Mouse (Mus musculus): Measurements from ENCODE around the gene Rbm3. TPM values are rescaled to one million over a fixed set of nuclear protein-coding genes. Genes with fewer than 3 reads are reported as not detected.
"Not testable (repeated sequence)": the region's sequence is repeated elsewhere in the genome, so short reads cannot be mapped to it uniquely, and the experiment has no call there.

Rbm3 gene
- polyA plus RNA-seq, 1 experiment from 2014 or later: 357 TPM

GRCm38 (mm10) chrX:8101017-8101416 is 44.7 kb downstream of the Rbm3 start:
- H3K9ac ChIP-seq (replicated peaks; ENCODE audit: low read depth, low read length): no peak overlapping the region
- H3K36me3 ChIP-seq (ENCODE audit: control insufficient read depth, insufficient read depth): no peaks in the 10 kb centered on the region
- peak overlapping the region; percentile 87 for H3K27ac ChIP-seq (ENCODE audit: low read length)
- H3K4me1 ChIP-seq (replicated peaks; ENCODE audit: control insufficient read depth, insufficient read depth, low read length): peaks cover 5% of the 10 kb centered on the region; the same call in 1 of the 2 replicates
- peak overlapping the region; percentile 9 for H3K4me2 ChIP-seq (ENCODE audit: low read length)
- H3K4me3 ChIP-seq (replicated peaks; ENCODE audit: low read length): no peak overlapping the region
- no peaks in the 10 kb centered on the region for H3K27me3 ChIP-seq (replicated peaks; ENCODE audit: control insufficient read depth, insufficient read depth, low read length)
- ATAC-seq: peak; percentile 62
- H3K9me3 ChIP-seq (ENCODE audit: control insufficient read depth, low read length): no peaks in the 10 kb centered on the region
- 9% methylated on average over 3 of the region's 3 CpGs for WGBS

DNA sequence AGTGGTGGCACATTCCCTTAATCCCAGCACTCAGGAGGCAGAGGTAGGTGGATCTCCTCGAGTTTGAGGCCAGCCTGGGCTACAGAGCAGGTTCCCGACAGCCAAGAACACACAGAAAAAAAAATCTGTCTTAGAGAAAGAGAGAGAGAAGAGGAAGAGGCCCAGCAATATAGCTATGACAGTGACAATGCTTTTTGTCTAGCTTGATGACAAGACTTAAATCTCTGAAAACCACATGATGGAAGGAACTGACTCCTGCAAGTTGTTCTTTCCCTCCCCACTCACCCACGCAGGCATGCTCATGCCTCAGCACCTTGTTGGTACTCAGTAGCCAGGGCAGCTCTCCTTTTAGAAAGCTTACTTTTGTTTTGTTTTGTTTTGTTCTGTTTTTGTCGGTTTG is 46.2 kb downstream of the Rbm3 start:
- no peaks in the 10 kb centered on the region for H3K27me3 ChIP-seq (replicated peaks; ENCODE audit: control insufficient read depth, insufficient read depth, low read length)
- no peaks in the 10 kb centered on the region for H3K36me3 ChIP-seq (ENCODE audit: control insufficient read depth, insufficient read depth)
- no peak overlapping the region for H3K9ac ChIP-seq (replicated peaks; ENCODE audit: low read depth, low read length)
- no peak for ATAC-seq
- H3K4me1 ChIP-seq (replicated peaks; ENCODE audit: control insufficient read depth, insufficient read depth, low read length): peaks cover 5% of the 10 kb centered on the region; the same call in 1 of the 2 replicates
- no peak overlapping the region for H3K27ac ChIP-seq (ENCODE audit: low read length)
- no peaks in the 10 kb centered on the region for H3K9me3 ChIP-seq (ENCODE audit: control insufficient read depth, low read length)
- H3K4me2 ChIP-seq (ENCODE audit: low read length): no peak overlapping the region
- H3K4me3 ChIP-seq (replicated peaks; ENCODE audit: low read length): no peak overlapping the region
- 46% methylated on average over 4 of the region's 4 CpGs for WGBS

DNA sequence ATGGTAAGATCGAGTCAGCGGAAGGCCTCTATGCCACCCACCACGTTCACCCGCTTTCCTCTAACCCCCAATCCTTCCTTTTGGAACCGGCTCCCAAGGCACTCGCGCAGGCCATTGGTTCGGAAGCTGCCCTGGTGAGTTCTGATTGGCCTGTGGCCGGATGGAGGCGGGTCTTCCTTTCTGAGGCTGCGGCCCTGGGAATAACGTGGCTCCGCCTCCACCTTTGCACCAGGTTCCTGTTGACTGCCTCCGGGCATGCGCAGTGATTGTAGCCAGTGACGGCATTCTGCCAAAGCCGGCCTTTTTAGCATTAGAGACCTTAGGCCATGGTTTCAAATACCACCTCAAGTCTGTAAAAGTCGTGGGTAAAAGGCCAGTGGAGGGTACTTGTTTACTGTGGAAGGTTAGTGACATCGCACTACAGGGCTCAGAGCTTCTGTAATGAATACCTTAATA is 48.9 kb downstream of the Rbm3 start:
- Histone ChIP-seq H3K4me1 (replicated peaks; ENCODE audit: control insufficient read depth, insufficient read depth, low read length) (peaks cover 5% of the 10 kb centered on the region; the same call in 1 of the 2 replicates), H3K36me3 (ENCODE audit: control insufficient read depth, insufficient read depth) (no peaks in the 10 kb centered on the region), H3K9me3 (ENCODE audit: control insufficient read depth, low read length) (no peaks in the 10 kb centered on the region), H3K27me3 (replicated peaks; ENCODE audit: control insufficient read depth, insufficient read depth, low read length) (no peaks in the 10 kb centered on the region), H3K27ac (ENCODE audit: low read length) (0 out of 2 replicates have a peak overlapping the region, but pooled peaks have one; percentile 33), H3K4me3 (replicated peaks; ENCODE audit: low read length) (peak overlapping the region; percentile 39), H3K9ac (replicated peaks; ENCODE audit: low read depth, low read length) (peak overlapping the region; percentile 44; the same call in 1 of the 2 replicates), H3K4me2 (ENCODE audit: low read length) (peak overlapping the region; percentile 51)
- ATAC-seq: peak; percentile 89
- 19% methylated on average over 19 of the region's 19 CpGs for WGBS

- H3K9ac ChIP-seq (replicated peaks; ENCODE audit: low read depth, low read length); H3K36me3 ChIP-seq (ENCODE audit: control insufficient read depth, insufficient read depth); H3K9me3 ChIP-seq (ENCODE audit: control insufficient read depth, low read length); H3K4me1 ChIP-seq (replicated peaks; ENCODE audit: control insufficient read depth, insufficient read depth, low read length); H3K27me3 ChIP-seq (replicated peaks; ENCODE audit: control insufficient read depth, insufficient read depth, low read length): not testable (repeated sequence)
- ATAC-seq: peak; percentile 88
- Histone ChIP-seq H3K4me3 (replicated peaks; ENCODE audit: low read length) (peak overlapping the region; percentile 39), H3K27ac (ENCODE audit: low read length) (0 out of 2 replicates have a peak overlapping the region, but pooled peaks have one; percentile 33), H3K4me2 (ENCODE audit: low read length) (peak overlapping the region; percentile 44)
- 19% methylated on average over 12 of the region's 48 CpGs for WGBS
Observed at GRCm38 (mm10) chrX:8096068-8096786, 49.5 kb downstream of the Rbm3 start.

GRCm38 (mm10) chrX:8095546-8095945 is 50.1 kb downstream of the Rbm3 start:
- no peak overlapping the region for H3K4me3 ChIP-seq (replicated peaks; ENCODE audit: low read length)
- H3K4me1 ChIP-seq (replicated peaks; ENCODE audit: control insufficient read depth, insufficient read depth, low read length): peaks cover 3% of the 10 kb centered on the region; the same call in 1 of the 2 replicates
- no peaks in the 10 kb centered on the region for H3K9me3 ChIP-seq (ENCODE audit: control insufficient read depth, low read length)
- H3K27me3 ChIP-seq (replicated peaks; ENCODE audit: control insufficient read depth, insufficient read depth, low read length): no peaks in the 10 kb centered on the region
- WGBS: 85% methylated on average over 10 of the region's 10 CpGs
- H3K36me3 ChIP-seq (ENCODE audit: control insufficient read depth, insufficient read depth): no peaks in the 10 kb centered on the region
- no peak for ATAC-seq
- peak overlapping the region; percentile 44 for H3K4me2 ChIP-seq (ENCODE audit: low read length)
- no peak overlapping the region for H3K9ac ChIP-seq (replicated peaks; ENCODE audit: low read depth, low read length)
- no peak overlapping the region for H3K27ac ChIP-seq (ENCODE audit: low read length)

DNA sequence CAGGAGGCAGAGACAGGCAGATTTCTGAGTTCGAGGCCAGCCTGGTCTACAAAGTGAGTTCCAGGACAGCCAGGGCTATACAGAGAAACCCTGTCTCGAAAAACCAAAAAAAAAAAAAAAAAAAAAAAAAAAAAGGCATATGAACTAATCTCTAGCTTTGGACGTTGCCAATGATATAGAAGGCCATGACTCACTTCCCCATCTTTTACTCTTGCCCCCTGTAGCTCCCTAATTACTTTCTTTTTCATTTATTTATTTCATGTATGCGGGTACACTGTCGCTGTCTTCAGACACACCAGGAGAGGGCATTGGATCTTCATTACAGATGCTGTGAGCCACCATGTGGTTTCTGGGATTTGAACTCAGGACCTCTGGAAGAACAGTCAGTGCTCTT is 54.7 kb downstream of the Rbm3 start:
- H3K9ac ChIP-seq (replicated peaks; ENCODE audit: low read depth, low read length); H3K4me2 ChIP-seq (ENCODE audit: low read length); H3K27ac ChIP-seq (ENCODE audit: low read length); H3K36me3 ChIP-seq (ENCODE audit: control insufficient read depth, insufficient read depth); H3K4me3 ChIP-seq (replicated peaks; ENCODE audit: low read length); H3K27me3 ChIP-seq (replicated peaks; ENCODE audit: control insufficient read depth, insufficient read depth, low read length); H3K4me1 ChIP-seq (replicated peaks; ENCODE audit: control insufficient read depth, insufficient read depth, low read length); H3K9me3 ChIP-seq (ENCODE audit: control insufficient read depth, low read length); ATAC-seq: not testable (repeated sequence)
- WGBS: 88% methylated on average over 3 of the region's 5 CpGs

DNA sequence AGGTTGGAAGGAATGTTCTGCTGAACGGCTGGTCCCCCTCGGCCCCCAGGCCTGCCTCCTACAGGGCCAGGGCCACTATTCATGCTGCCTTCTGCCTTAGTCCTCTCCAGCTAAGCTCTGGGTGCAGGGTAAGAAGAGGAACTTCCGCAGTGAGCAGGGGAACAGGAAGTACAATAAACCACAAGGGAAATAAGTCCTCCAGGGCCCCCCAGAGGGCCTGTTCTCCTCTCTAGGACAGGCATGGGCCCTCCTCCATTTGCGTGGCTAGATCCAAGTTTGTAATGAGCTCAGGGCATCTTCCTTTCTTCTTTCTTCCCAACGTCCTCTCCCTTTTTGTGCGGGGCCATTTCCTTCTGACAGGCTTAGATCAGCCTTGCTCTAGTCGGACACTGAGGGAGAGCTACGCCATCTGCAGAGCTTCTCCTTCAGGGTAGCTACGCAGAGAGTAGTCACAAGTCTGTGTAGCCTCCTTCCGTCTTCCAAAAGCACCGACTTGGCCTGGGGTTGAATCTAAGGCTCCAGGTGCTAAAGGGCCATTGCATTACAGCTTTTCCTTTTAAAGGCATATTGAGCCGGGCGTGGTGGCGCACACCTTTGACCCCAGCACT is 55.2 kb downstream of the Rbm3 start, which contains the start of gene Was:
Was (minus strand) TSS at position 153 of the 608 bp plus-strand sequence.
- no peak for ATAC-seq
- Histone ChIP-seq H3K4me2 (ENCODE audit: low read length) (no peak within 1 kb of the TSS), H3K36me3 (ENCODE audit: control insufficient read depth, insufficient read depth) (no peaks in the 10 kb centered on the region), H3K9ac (replicated peaks; ENCODE audit: low read depth, low read length) (no peak within 1 kb of the TSS), H3K27me3 (replicated peaks; ENCODE audit: control insufficient read depth, insufficient read depth, low read length) (no peaks in the 10 kb centered on the region), H3K4me3 (replicated peaks; ENCODE audit: low read length) (no peak within 1 kb of the TSS), H3K4me1 (replicated peaks; ENCODE audit: control insufficient read depth, insufficient read depth, low read length) (no peaks in the 10 kb centered on the region), H3K9me3 (ENCODE audit: control insufficient read depth, low read length) (no peaks in the 10 kb centered on the region), H3K27ac (ENCODE audit: low read length) (no peak within 1 kb of the TSS)
- 89% methylated on average over 14 of the region's 14 CpGs for WGBS

GRCm38 (mm10) chrX:8089746-8090145 is 55.9 kb downstream of the Rbm3 start:
- Histone ChIP-seq H3K36me3 (ENCODE audit: control insufficient read depth, insufficient read depth) (no peaks in the 10 kb centered on the region), H3K9me3 (ENCODE audit: control insufficient read depth, low read length) (no peaks in the 10 kb centered on the region), H3K27ac (ENCODE audit: low read length) (no peak overlapping the region), H3K4me3 (replicated peaks; ENCODE audit: low read length) (no peak overlapping the region), H3K4me2 (ENCODE audit: low read length) (no peak overlapping the region), H3K9ac (replicated peaks; ENCODE audit: low read depth, low read length) (no peak overlapping the region), H3K4me1 (replicated peaks; ENCODE audit: control insufficient read depth, insufficient read depth, low read length) (no peaks in the 10 kb centered on the region), H3K27me3 (replicated peaks; ENCODE audit: control insufficient read depth, insufficient read depth, low read length) (no peaks in the 10 kb centered on the region)
- ATAC-seq: no peak
- WGBS: 97% methylated on average over 3 of the region's 3 CpGs

Measured in forebrain, embryonic 16.5 days (tissue).